Mouse (Mus musculus) gonadal fat pad, adult 2 months (tissue): ENCODE data around the gene Edar. TPM values are rescaled to one million over a fixed set of nuclear protein-coding genes. Genes with fewer than 3 reads are reported as not detected.

Experiments
- DNase-seq: peaks from one replicate; pipeline ENCODE4 v3.0.0-alpha.2; 2012; ENCODE audit warnings: low read depth
- polyA plus RNA-seq: library from polyadenylated mRNA; depleted of rRNA; stranded (reverse); fragments of >200 nt; gene quantifications from 2 replicates; pipeline ENCODE4 v1.2.3, GENCODE M21; 2012

Edar gene
- polyA plus RNA-seq, 1 experiment: 3.4 TPM

GRCm38 (mm10) chr10:58651270-58652042 lies 24.0 kb downstream of the Edar start:
- DNase-seq: no peak

- no peak for DNase-seq
Measured at GRCm38 (mm10) chr10:58648787-58649186, 26.7 kb downstream of the Edar start.

DNA sequence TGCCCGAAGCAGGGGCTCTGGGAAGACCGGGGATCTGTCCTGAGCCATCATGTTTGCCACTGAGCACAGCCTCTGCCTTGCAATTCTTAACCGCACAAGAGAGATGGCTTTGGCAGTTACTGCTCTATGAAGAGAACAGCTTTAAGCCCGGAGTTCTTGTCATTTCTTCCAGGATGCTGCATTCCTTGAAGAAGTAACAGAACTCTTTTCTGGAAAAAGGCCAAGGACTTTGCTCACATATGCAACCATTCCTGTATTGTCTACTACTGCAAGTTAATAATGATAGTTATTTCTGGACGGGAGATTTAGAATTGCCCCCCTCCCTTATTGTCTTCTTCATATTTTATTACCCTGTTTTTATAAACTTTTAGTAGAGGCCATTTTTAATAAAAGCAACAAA lies 30.8 kb downstream of the Edar start:
- no peak for DNase-seq

- no peak for DNase-seq
Measured at GRCm38 (mm10) chr10:58644194-58644593, 31.3 kb downstream of the Edar start.

GRCm38 (mm10) chr10:58643001-58643400 lies 32.5 kb downstream of the Edar start:
- DNase-seq: no peak

GRCm38 (mm10) chr10:58641631-58642030 lies 33.8 kb downstream of the Edar start:
- no peak for DNase-seq

GRCm38 (mm10) chr10:58640446-58641400 lies 34.7 kb downstream of the Edar start:
- no peak for DNase-seq

DNA sequence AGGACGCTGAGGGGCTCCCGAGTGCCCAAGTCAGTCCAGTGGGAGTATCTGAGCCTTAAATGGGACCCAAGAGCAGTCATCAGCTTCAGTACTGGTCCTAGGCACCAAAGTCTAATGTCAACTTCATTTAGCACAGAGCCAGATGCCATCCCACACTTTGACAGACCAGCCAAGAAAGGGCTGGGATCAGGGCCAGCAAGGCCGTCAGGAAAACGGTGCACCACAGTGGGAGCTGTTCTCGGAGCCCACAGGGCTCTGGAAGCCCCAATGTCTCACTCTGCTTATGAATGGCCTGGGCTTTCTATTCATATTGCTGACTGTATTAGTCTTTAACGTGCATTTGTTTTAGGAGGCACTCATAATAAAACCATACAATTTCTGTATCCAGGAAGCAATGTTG lies 36.2 kb downstream of the Edar start:
- no peak for DNase-seq

DNA sequence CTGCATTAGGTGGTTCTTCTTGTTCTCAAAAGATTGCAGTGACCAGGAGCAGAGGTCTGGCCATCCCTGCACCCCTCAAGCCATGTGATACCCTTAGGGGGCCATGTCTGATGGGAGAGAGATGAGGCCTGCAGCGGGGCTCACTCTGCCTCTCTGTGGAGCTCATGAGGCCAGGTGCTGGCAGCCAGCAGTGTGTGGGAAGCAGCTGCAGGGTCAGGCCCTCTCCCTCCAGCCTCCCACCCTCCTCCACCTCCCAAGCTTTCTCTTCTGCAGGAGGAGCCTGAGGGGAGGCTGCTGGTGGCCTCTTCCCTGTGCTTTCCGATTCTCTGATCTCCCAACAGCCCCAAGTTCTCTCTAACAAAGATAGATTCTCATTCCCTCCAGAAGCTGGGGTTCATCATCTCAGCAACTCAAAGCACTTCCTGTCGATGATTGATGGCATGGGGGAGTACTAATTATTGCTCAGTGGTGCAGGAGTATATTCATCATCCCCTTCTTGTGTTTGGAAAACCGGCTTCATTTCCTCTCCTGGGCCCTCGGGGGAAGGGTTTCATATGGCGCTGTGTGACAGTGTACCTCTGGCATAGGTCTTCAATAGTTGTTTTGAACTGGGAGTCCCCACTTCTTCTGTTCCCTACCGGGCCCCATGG lies 38.9 kb downstream of the Edar start:
- DNase-seq: no peak

DNA sequence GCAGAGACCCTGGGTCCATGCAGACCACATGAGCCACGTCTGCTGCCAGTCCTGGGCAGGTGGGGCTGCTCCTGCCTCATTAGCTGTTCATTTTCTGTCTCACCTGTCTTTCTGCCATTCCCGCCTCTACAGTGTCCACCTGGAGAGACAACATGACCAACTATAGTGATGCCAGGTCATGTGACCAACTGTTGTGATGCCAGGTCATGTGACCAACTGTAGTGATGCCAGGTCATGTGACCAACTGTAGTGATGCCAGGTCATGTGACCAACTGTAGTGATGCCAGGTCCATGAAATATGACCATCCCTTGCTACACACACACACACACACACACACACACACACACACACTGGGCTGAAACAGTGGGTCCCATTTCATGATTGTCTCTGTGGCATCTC lies 41.9 kb downstream of the Edar start:
- no peak for DNase-seq

GRCm38 (mm10) chr10:58627569-58627968 lies 47.9 kb downstream of the Edar start:
- no peak for DNase-seq

GRCm38 (mm10) chr10:58624848-58625711 lies 50.4 kb downstream of the Edar start:
- no peak for DNase-seq

GRCm38 (mm10) chr10:58619266-58619665 lies 56.2 kb downstream of the Edar start:
- no peak for DNase-seq

GRCm38 (mm10) chr10:58618501-58619216 lies 56.8 kb downstream of the Edar start:
- DNase-seq: no peak

- no peak for DNase-seq
Measured at GRCm38 (mm10) chr10:58616565-58616964, 58.9 kb downstream of the Edar start.

DNA sequence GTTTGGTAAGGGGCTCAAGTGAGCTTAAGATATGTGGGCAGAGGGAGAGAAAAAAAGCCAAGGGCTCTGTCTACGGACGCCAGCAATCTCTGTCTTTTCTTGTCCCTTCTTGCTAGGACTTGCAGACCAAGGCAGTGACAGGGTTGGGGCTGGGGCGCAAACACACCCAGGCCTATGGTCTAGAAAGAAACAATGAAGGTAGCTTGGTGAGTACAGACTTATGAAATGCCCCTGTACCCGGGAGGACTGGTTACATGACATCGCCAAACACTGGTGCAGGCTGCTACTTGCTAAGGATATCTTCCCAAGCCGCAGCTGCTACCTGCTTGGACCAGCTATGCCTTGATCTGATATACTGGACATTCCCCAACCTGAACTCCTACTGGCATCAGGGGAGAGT lies 60.9 kb downstream of the Edar start:
- peak; percentile 86 for DNase-seq

GRCm38 (mm10) chr10:58610484-58611261 lies 64.8 kb downstream of the Edar start:
- peak; percentile 89 for DNase-seq

DNA sequence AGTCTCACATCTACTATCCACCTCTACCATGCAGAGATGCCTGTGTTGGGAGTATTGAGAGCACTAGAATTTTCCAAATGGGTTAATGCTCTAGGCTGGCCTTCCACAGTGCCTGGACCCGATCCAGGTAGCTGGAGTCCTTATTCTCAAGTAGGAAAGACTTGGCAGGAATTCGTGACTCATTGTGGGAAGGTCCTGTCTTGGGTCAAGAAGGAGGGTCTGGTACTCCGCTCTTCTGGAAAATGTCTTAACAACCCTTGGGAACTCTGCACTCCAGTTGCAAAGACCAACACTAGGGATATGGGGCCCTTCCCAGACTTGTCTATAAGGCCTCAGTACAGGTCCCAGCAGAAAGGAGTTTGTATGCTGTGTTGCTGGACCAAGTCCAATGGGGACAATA lies 66.6 kb downstream of the Edar start:
- no peak for DNase-seq

GRCm38 (mm10) chr10:58606356-58606755 lies 69.1 kb downstream of the Edar start:
- DNase-seq: no peak

GRCm38 (mm10) chr10:58604779-58605178 lies 70.7 kb downstream of the Edar start:
- peak; percentile 96 for DNase-seq
